Mouse (Mus musculus) embryonic fibroblast, embryonic 13.5 days (primary cell): Measurements from ENCODE around the gene Pnldc1.

Source experiments
- CTCF ChIP-seq: IDR thresholded peaks from 2 replicates; pipeline ENCODE4 v1.5.1; 2011; ENCODE audit warnings: mild to moderate bottlenecking, control low read depth, low read length, moderate library complexity, borderline replicate concordance; ENCODE audit not compliant: insufficient read depth
- POLR2A ChIP-seq: IDR thresholded peaks from 2 replicates; pipeline ENCODE4 v1.6.1; 2011; ENCODE audit warnings: low read depth, mild to moderate bottlenecking, control low read depth, low read length, moderate library complexity

GRCm38 (mm10) chr17:12872275-12873028 is 37.6 kb downstream of the Pnldc1 start:
- TF ChIP-seq CTCF, result no peak
- no peak for TF ChIP-seq POLR2A
